Mouse (Mus musculus): ENCODE data around the gene Ccdc3.

- TF ChIP-seq GATA1 (IDR thresholded peaks at IDR 0.05; ENCODE audit: borderline replicate concordance, low read length): no peak
- TF ChIP-seq FLI1 (IDR thresholded peaks at IDR 0.05; ENCODE audit: low read length): no peak
Observed at GRCm38 (mm10) chr2:5112785-5113291, 24.7 kb upstream of the Ccdc3 start.
